Mouse (Mus musculus) myocyte (in vitro differentiated cells): ENCODE measurements around the gene Ndufc1. TPM values are rescaled to one million over a fixed set of nuclear protein-coding genes. Genes with fewer than 3 reads are reported as not detected.

Source experiments
- H3K27me3 ChIP-seq: one replicate; pipeline ENCODE4 v1.6.1; 2011; ENCODE audit not compliant: control insufficient read depth, insufficient read depth, insufficient read length
- H3K36me3 ChIP-seq: one replicate; pipeline ENCODE4 v1.6.1; 2011; ENCODE audit not compliant: control insufficient read depth, insufficient read depth
- H3K4me2 ChIP-seq: one replicate; pipeline ENCODE4 v1.6.1; 2011; ENCODE audit warnings: low read depth, control low read depth
- H3K4me3 ChIP-seq: one replicate; pipeline ENCODE4 v1.5.1; 2011; ENCODE audit warnings: mild to moderate bottlenecking, control low read depth, moderate library complexity
- H3K79me2 ChIP-seq: one replicate; pipeline ENCODE4 v1.6.1; 2011; ENCODE audit not compliant: control insufficient read depth, insufficient read depth
- H3ac ChIP-seq: one replicate; pipeline ENCODE4 v1.6.1; 2011; ENCODE audit not compliant: control insufficient read depth, insufficient read length
- CEBPB ChIP-seq: IDR thresholded peaks from 2 replicates; pipeline ENCODE4 v1.6.1; 2011; ENCODE audit warnings: mild to moderate bottlenecking, moderate library complexity; ENCODE audit not compliant: poor library complexity, insufficient read depth, severe bottlenecking
- E2F4 ChIP-seq: IDR thresholded peaks from one replicate; pipeline ENCODE4 v1.6.1; 2011; ENCODE audit warnings: mild to moderate bottlenecking, control low read depth, moderate library complexity; ENCODE audit not compliant: insufficient read depth
- MAX ChIP-seq: IDR thresholded peaks from one replicate; pipeline ENCODE4 v1.6.1; 2011; ENCODE audit warnings: low read depth, mild to moderate bottlenecking, control low read depth
- MYOD1 ChIP-seq, 3 experiments: IDR thresholded peaks; one replicate each; pipeline ENCODE4 v1.6.1; 2011; ENCODE audit warnings: control low read depth in 2 of 3, low read depth in 2 of 3, mild to moderate bottlenecking in 2 of 3, moderate library complexity in 1 of 3; ENCODE audit not compliant: insufficient read length in 2 of 3, control insufficient read depth in 1 of 3
- MYOG ChIP-seq, 3 experiments: IDR thresholded peaks; one replicate each; pipeline ENCODE4 v1.6.1; 2011; ENCODE audit warnings: control low read depth in 2 of 3, low read depth in 2 of 3, mild to moderate bottlenecking in 2 of 3; ENCODE audit not compliant: insufficient read length in 2 of 3, control insufficient read depth in 1 of 3, insufficient read depth in 1 of 3
- POLR2A ChIP-seq: IDR thresholded peaks from one replicate; pipeline ENCODE4 v1.6.1; 2011; ENCODE audit warnings: low read depth, mild to moderate bottlenecking, control low read depth, moderate library complexity; ENCODE audit not compliant: insufficient read length
- POLR2AphosphoS2 ChIP-seq: IDR thresholded peaks from one replicate; pipeline ENCODE4 v1.6.1; 2011; ENCODE audit warnings: low read depth, control low read depth; ENCODE audit not compliant: insufficient read length
- REST ChIP-seq: IDR thresholded peaks from one replicate; pipeline ENCODE4 v1.6.1; 2011; ENCODE audit warnings: mild to moderate bottlenecking, control low read depth, moderate library complexity; ENCODE audit not compliant: insufficient read depth, insufficient read length
- SRF ChIP-seq: IDR thresholded peaks from one replicate; pipeline ENCODE4 v1.6.1; 2011; ENCODE audit warnings: low read depth; ENCODE audit not compliant: control insufficient read depth, insufficient read length
- TCF12 ChIP-seq: IDR thresholded peaks from one replicate; pipeline ENCODE4 v1.6.1; 2011; ENCODE audit warnings: mild to moderate bottlenecking, control low read depth; ENCODE audit not compliant: poor library complexity, insufficient read depth, severe bottlenecking
- TCF3 ChIP-seq: IDR thresholded peaks from one replicate; pipeline ENCODE4 v1.6.1; 2011; ENCODE audit warnings: low read depth, control low read depth; ENCODE audit not compliant: insufficient read length
- USF1 ChIP-seq: IDR thresholded peaks from one replicate; pipeline ENCODE4 v1.6.1; 2011; ENCODE audit warnings: low read depth, mild to moderate bottlenecking, control low read depth, moderate library complexity
- polyA plus RNA-seq: library from polyadenylated mRNA; unstranded; fragments of >200 nt; fragmentation: generic; extraction: Trizol; gene quantifications from one replicate; pipeline ENCODE4 v1.2.1, GENCODE M21; 2012; ENCODE audit warnings: missing spikeins

Ndufc1 gene
- polyA plus RNA-seq, 1 experiment, result 584 TPM

GRCm38 (mm10) chr3:51368011-51368410 lies 40.8 kb downstream of the Ndufc1 start:
- no peak overlapping the region for H3K4me2 ChIP-seq
- TF ChIP-seq TCF3 (no peak), REST (no peak), MYOD1 (IDR thresholded peaks at IDR 0.05; ENCODE audit: control insufficient read depth in 1 of 3, insufficient read length in 2 of 3, low read depth in 2 of 3) (no peak), E2F4 (no peak), SRF (no peak), MYOG (IDR thresholded peaks at IDR 0.05; ENCODE audit: control insufficient read depth in 1 of 3, insufficient read depth in 1 of 3, insufficient read length in 2 of 3, low read depth in 2 of 3) (no peak), USF1 (no peak), MAX (no peak), TCF12 (no peak), POLR2A (no peak), POLR2AphosphoS2 (no peak), CEBPB (no peak)
- no peak overlapping the region for H3K4me3 ChIP-seq
- H3K79me2 ChIP-seq, result no peaks in the 10 kb centered on the region
- no peaks in the 10 kb centered on the region for H3K36me3 ChIP-seq
- H3ac ChIP-seq, result no peak overlapping the region
- H3K27me3 ChIP-seq, result no peaks in the 10 kb centered on the region

GRCm38 (mm10) chr3:51366926-51367325 lies 41.9 kb downstream of the Ndufc1 start:
- H3K4me3 ChIP-seq, result no peak overlapping the region
- no peak for TF ChIP-seq MAX
- no peak for TF ChIP-seq POLR2AphosphoS2
- no peak for TF ChIP-seq MYOG (IDR thresholded peaks at IDR 0.05; ENCODE audit: control insufficient read depth in 1 of 3, insufficient read depth in 1 of 3, insufficient read length in 2 of 3, low read depth in 2 of 3)
- no peak for TF ChIP-seq REST
- TF ChIP-seq E2F4, result no peak
- no peak for TF ChIP-seq TCF3
- no peak for TF ChIP-seq POLR2A
- TF ChIP-seq MYOD1 (IDR thresholded peaks at IDR 0.05; ENCODE audit: control insufficient read depth in 1 of 3, insufficient read length in 2 of 3, low read depth in 2 of 3), result no peak
- no peak for TF ChIP-seq TCF12
- no peak for TF ChIP-seq USF1
- no peak for TF ChIP-seq SRF

GRCm38 (mm10) chr3:51365517-51365882 lies 43.3 kb downstream of the Ndufc1 start:
- Histone ChIP-seq H3K4me2 (peak overlapping the region; percentile 91), H3K79me2 (no peaks in the 10 kb centered on the region), H3K36me3 (no peaks in the 10 kb centered on the region), H3K27me3 (no peaks in the 10 kb centered on the region), H3K4me3 (peak overlapping the region; percentile 13), H3ac (no peak overlapping the region)
- TF ChIP-seq MYOG (IDR thresholded peaks at IDR 0.05; ENCODE audit: control insufficient read depth in 1 of 3, insufficient read depth in 1 of 3, insufficient read length in 2 of 3, low read depth in 2 of 3), result no peak
- TF ChIP-seq POLR2A, result no peak
- no peak for TF ChIP-seq TCF3
- no peak for TF ChIP-seq E2F4
- TF ChIP-seq USF1, result no peak
- TF ChIP-seq POLR2AphosphoS2, result no peak
- TF ChIP-seq CEBPB, result no peak
- TF ChIP-seq MYOD1 (IDR thresholded peaks at IDR 0.05; ENCODE audit: control insufficient read depth in 1 of 3, insufficient read length in 2 of 3, low read depth in 2 of 3), result no peak
- TF ChIP-seq SRF, result no peak
- no peak for TF ChIP-seq MAX
- TF ChIP-seq TCF12, result no peak
- TF ChIP-seq REST, result no peak

More at GRCm38 (mm10) chr3:51366926-51367325, 41.9 kb downstream of the Ndufc1 start:
- Histone ChIP-seq H3ac (no peak overlapping the region), H3K27me3 (no peaks in the 10 kb centered on the region), H3K4me2 (no peak overlapping the region), H3K79me2 (no peaks in the 10 kb centered on the region), H3K36me3 (no peaks in the 10 kb centered on the region)

- H3K79me2 ChIP-seq, result no peaks in the 10 kb centered on the region
- peak overlapping the region; percentile 91 for H3K4me2 ChIP-seq
- no peak overlapping the region for H3ac ChIP-seq
- H3K36me3 ChIP-seq, result no peaks in the 10 kb centered on the region
- no peaks in the 10 kb centered on the region for H3K27me3 ChIP-seq
- no peak for TF ChIP-seq POLR2AphosphoS2
- TF ChIP-seq USF1, result peak; percentile 20
- H3K4me3 ChIP-seq, result peak overlapping the region; percentile 13
These were observed 43.9 kb downstream of the Ndufc1 start for GRCm38 (mm10) chr3:51364703-51365516.

GRCm38 (mm10) chr3:51361066-51361465 lies 47.7 kb downstream of the Ndufc1 start:
- TF ChIP-seq MYOD1 (IDR thresholded peaks at IDR 0.05; ENCODE audit: control insufficient read depth in 1 of 3, insufficient read length in 2 of 3, low read depth in 2 of 3) (no peak), SRF (no peak), POLR2A (no peak), MAX (no peak), TCF3 (no peak), MYOG (IDR thresholded peaks at IDR 0.05; ENCODE audit: control insufficient read depth in 1 of 3, insufficient read depth in 1 of 3, insufficient read length in 2 of 3, low read depth in 2 of 3) (no peak), CEBPB (no peak), REST (no peak), E2F4 (no peak), TCF12 (no peak), USF1 (no peak), POLR2AphosphoS2 (no peak)
- H3K27me3 ChIP-seq, result no peaks in the 10 kb centered on the region
- H3K4me2 ChIP-seq, result no peak overlapping the region
- H3K36me3 ChIP-seq, result no peaks in the 10 kb centered on the region
- H3ac ChIP-seq, result no peak overlapping the region
- no peaks in the 10 kb centered on the region for H3K79me2 ChIP-seq
- H3K4me3 ChIP-seq, result no peak overlapping the region
